Mouse (Mus musculus): Measurements from ENCODE around the gene Kank2. TPM values are rescaled to one million over a fixed set of nuclear protein-coding genes. Genes with fewer than 3 reads are reported as not detected.

Gene Kank2
- polyA plus RNA-seq, 1 experiment from 2014 or later: 9.5 TPM

- H3K4me3 ChIP-seq (ENCODE audit: low read depth, low read length): no peak overlapping the region
- WGBS: 90% methylated on average over 11 of the region's 11 CpGs
Observed at GRCm38 (mm10) chr9:21741514-21741913, 57.0 kb downstream of the Kank2 start.

GRCm38 (mm10) chr9:21740427-21740826 lies 58.1 kb downstream of the Kank2 start:
- Histone ChIP-seq H3K36me3 (ENCODE audit: control insufficient read depth, insufficient read depth, low read length) (peaks cover 94% of the 10 kb centered on the region), H3K9ac (ENCODE audit: low read length) (no peak overlapping the region), H3K4me1 (replicated peaks; ENCODE audit: control insufficient read depth, insufficient read depth, low read length) (no peaks in the 10 kb centered on the region), H3K27ac (ENCODE audit: low read depth) (no peak overlapping the region), H3K9me3 (ENCODE audit: control insufficient read depth, low read length) (no peaks in the 10 kb centered on the region), H3K4me2 (ENCODE audit: low read length) (no peak overlapping the region), H3K27me3 (replicated peaks; ENCODE audit: control insufficient read depth, insufficient read depth, low read length) (no peaks in the 10 kb centered on the region), H3K4me3 (ENCODE audit: low read depth, low read length) (no peak overlapping the region)
- DNase-seq (ENCODE audit: low spot score) (no peak), ATAC-seq (replicated peaks; ENCODE audit: low FRiP score, low TSS enrichment, low read depth) (no peak)
- 96% methylated on average over 14 of the region's 14 CpGs for WGBS

More at GRCm38 (mm10) chr9:21741514-21741913, 57.0 kb downstream of the Kank2 start:
- H3K4me1 ChIP-seq (replicated peaks; ENCODE audit: control insufficient read depth, insufficient read depth, low read length): no peaks in the 10 kb centered on the region
- DNase-seq (ENCODE audit: low spot score) (no peak), ATAC-seq (replicated peaks; ENCODE audit: low FRiP score, low TSS enrichment, low read depth) (no peak)
- no peaks in the 10 kb centered on the region for H3K9me3 ChIP-seq (ENCODE audit: control insufficient read depth, low read length)
- no peaks in the 10 kb centered on the region for H3K27me3 ChIP-seq (replicated peaks; ENCODE audit: control insufficient read depth, insufficient read depth, low read length)
- no peak overlapping the region for H3K4me2 ChIP-seq (ENCODE audit: low read length)
- no peak overlapping the region for H3K9ac ChIP-seq (ENCODE audit: low read length)
- no peak overlapping the region for H3K27ac ChIP-seq (ENCODE audit: low read depth)
- peaks cover 95% of the 10 kb centered on the region for H3K36me3 ChIP-seq (ENCODE audit: control insufficient read depth, insufficient read depth, low read length)

- Histone ChIP-seq H3K9me3 (ENCODE audit: control insufficient read depth, low read length) (no peaks in the 10 kb centered on the region), H3K4me2 (ENCODE audit: low read length) (no peak overlapping the region), H3K27ac (ENCODE audit: low read depth) (no peak overlapping the region), H3K9ac (ENCODE audit: low read length) (no peak overlapping the region), H3K36me3 (ENCODE audit: control insufficient read depth, insufficient read depth, low read length) (peaks cover 94% of the 10 kb centered on the region), H3K4me3 (ENCODE audit: low read depth, low read length) (no peak overlapping the region), H3K27me3 (replicated peaks; ENCODE audit: control insufficient read depth, insufficient read depth, low read length) (no peaks in the 10 kb centered on the region), H3K4me1 (replicated peaks; ENCODE audit: control insufficient read depth, insufficient read depth, low read length) (no peaks in the 10 kb centered on the region)
- no peak for DNase-seq (ENCODE audit: low spot score)
- no peak for ATAC-seq (replicated peaks; ENCODE audit: low FRiP score, low TSS enrichment, low read depth)
- 93% methylated on average over 7 of the region's 7 CpGs for WGBS
Observed at GRCm38 (mm10) chr9:21738776-21739175, 59.8 kb downstream of the Kank2 start.

- DNase-seq (ENCODE audit: low spot score): no peak
- Histone ChIP-seq H3K9me3 (ENCODE audit: control insufficient read depth, low read length) (no peaks in the 10 kb centered on the region), H3K4me3 (ENCODE audit: low read depth, low read length) (no peak overlapping the region), H3K27me3 (replicated peaks; ENCODE audit: control insufficient read depth, insufficient read depth, low read length) (no peaks in the 10 kb centered on the region), H3K36me3 (ENCODE audit: control insufficient read depth, insufficient read depth, low read length) (peaks cover 98% of the 10 kb centered on the region), H3K27ac (ENCODE audit: low read depth) (no peak overlapping the region), H3K9ac (ENCODE audit: low read length) (no peak overlapping the region), H3K4me2 (ENCODE audit: low read length) (no peak overlapping the region), H3K4me1 (replicated peaks; ENCODE audit: control insufficient read depth, insufficient read depth, low read length) (no peaks in the 10 kb centered on the region)
- ATAC-seq (replicated peaks; ENCODE audit: low FRiP score, low TSS enrichment, low read depth): no peak
- WGBS: 89% methylated on average over 10 of the region's 10 CpGs
Observed at GRCm38 (mm10) chr9:21737188-21737587, 61.4 kb downstream of the Kank2 start.

GRCm38 (mm10) chr9:21736580-21736979 lies 62.0 kb downstream of the Kank2 start:
- Histone ChIP-seq H3K27ac (ENCODE audit: low read depth) (no peak overlapping the region), H3K9ac (ENCODE audit: low read length) (no peak overlapping the region)
- ATAC-seq (replicated peaks; ENCODE audit: low FRiP score, low TSS enrichment, low read depth): no peak

GRCm38 (mm10) chr9:21735126-21735525 lies 63.4 kb downstream of the Kank2 start:
- peaks cover 96% of the 10 kb centered on the region for H3K36me3 ChIP-seq (ENCODE audit: control insufficient read depth, insufficient read depth, low read length)
- no peak for DNase-seq (ENCODE audit: low spot score)
- no peak overlapping the region for H3K4me3 ChIP-seq (ENCODE audit: low read depth, low read length)
- ATAC-seq (replicated peaks; ENCODE audit: low FRiP score, low TSS enrichment, low read depth): no peak
- no peak overlapping the region for H3K9ac ChIP-seq (ENCODE audit: low read length)
- WGBS: 88% methylated on average over 14 of the region's 14 CpGs
- no peaks in the 10 kb centered on the region for H3K27me3 ChIP-seq (replicated peaks; ENCODE audit: control insufficient read depth, insufficient read depth, low read length)
- no peaks in the 10 kb centered on the region for H3K9me3 ChIP-seq (ENCODE audit: control insufficient read depth, low read length)
- H3K27ac ChIP-seq (ENCODE audit: low read depth): no peak overlapping the region
- no peaks in the 10 kb centered on the region for H3K4me1 ChIP-seq (replicated peaks; ENCODE audit: control insufficient read depth, insufficient read depth, low read length)
- no peak overlapping the region for H3K4me2 ChIP-seq (ENCODE audit: low read length)

More at GRCm38 (mm10) chr9:21736580-21736979, 62.0 kb downstream of the Kank2 start:
- H3K4me2 ChIP-seq (ENCODE audit: low read length): no peak overlapping the region
- WGBS: 32% methylated on average over 3 of the region's 3 CpGs
- H3K4me1 ChIP-seq (replicated peaks; ENCODE audit: control insufficient read depth, insufficient read depth, low read length): no peaks in the 10 kb centered on the region
- no peaks in the 10 kb centered on the region for H3K27me3 ChIP-seq (replicated peaks; ENCODE audit: control insufficient read depth, insufficient read depth, low read length)
- no peak overlapping the region for H3K4me3 ChIP-seq (ENCODE audit: low read depth, low read length)
- H3K9me3 ChIP-seq (ENCODE audit: control insufficient read depth, low read length): no peaks in the 10 kb centered on the region
- no peak for DNase-seq (ENCODE audit: low spot score)
- H3K36me3 ChIP-seq (ENCODE audit: control insufficient read depth, insufficient read depth, low read length): peaks cover 98% of the 10 kb centered on the region

GRCm38 (mm10) chr9:21733989-21734388 lies 64.6 kb downstream of the Kank2 start:
- Histone ChIP-seq H3K4me2 (ENCODE audit: low read length) (no peak overlapping the region), H3K27ac (ENCODE audit: low read depth) (no peak overlapping the region)
- peak; percentile 47; the same call in 1 of the 2 replicates for ATAC-seq (replicated peaks; ENCODE audit: low FRiP score, low TSS enrichment, low read depth)

GRCm38 (mm10) chr9:21733446-21733845 lies 65.1 kb downstream of the Kank2 start:
- H3K4me3 ChIP-seq (ENCODE audit: low read depth, low read length): no peak overlapping the region
- no peak for DNase-seq (ENCODE audit: low spot score)
- no peak overlapping the region for H3K9ac ChIP-seq (ENCODE audit: low read length)
- 0 out of 2 replicates have a peak, but pooled peaks cover 4% of the 10 kb centered on the region for H3K4me1 ChIP-seq (replicated peaks; ENCODE audit: control insufficient read depth, insufficient read depth, low read length)
- peaks cover 84% of the 10 kb centered on the region for H3K36me3 ChIP-seq (ENCODE audit: control insufficient read depth, insufficient read depth, low read length)
- 93% methylated on average over 17 of the region's 17 CpGs for whole genome bisulfite sequencing
- H3K4me2 ChIP-seq (ENCODE audit: low read length): no peak overlapping the region
- H3K27ac ChIP-seq (ENCODE audit: low read depth): no peak overlapping the region
- ATAC-seq (replicated peaks; ENCODE audit: low FRiP score, low TSS enrichment, low read depth): 0 out of 2 replicates have a peak, but pooled peaks have one; percentile 7
- H3K9me3 ChIP-seq (ENCODE audit: control insufficient read depth, low read length): no peaks in the 10 kb centered on the region
- H3K27me3 ChIP-seq (replicated peaks; ENCODE audit: control insufficient read depth, insufficient read depth, low read length): no peaks in the 10 kb centered on the region

More at GRCm38 (mm10) chr9:21733989-21734388, 64.6 kb downstream of the Kank2 start:
- no peaks in the 10 kb centered on the region for H3K27me3 ChIP-seq (replicated peaks; ENCODE audit: control insufficient read depth, insufficient read depth, low read length)
- no peak overlapping the region for H3K4me3 ChIP-seq (ENCODE audit: low read depth, low read length)
- 82% methylated on average over 7 of the region's 7 CpGs for WGBS
- no peaks in the 10 kb centered on the region for H3K9me3 ChIP-seq (ENCODE audit: control insufficient read depth, low read length)
- no peak for DNase-seq (ENCODE audit: low spot score)
- peaks cover 89% of the 10 kb centered on the region for H3K36me3 ChIP-seq (ENCODE audit: control insufficient read depth, insufficient read depth, low read length)
- H3K9ac ChIP-seq (ENCODE audit: low read length): no peak overlapping the region
- H3K4me1 ChIP-seq (replicated peaks; ENCODE audit: control insufficient read depth, insufficient read depth, low read length): 0 out of 2 replicates have a peak, but pooled peaks cover 4% of the 10 kb centered on the region

- 93% methylated on average over 9 of the region's 9 CpGs for WGBS
- H3K9me3 ChIP-seq (ENCODE audit: control insufficient read depth, low read length): no peaks in the 10 kb centered on the region
- ATAC-seq (replicated peaks; ENCODE audit: low FRiP score, low TSS enrichment, low read depth) (no peak), DNase-seq (ENCODE audit: low spot score) (no peak)
- H3K4me1 ChIP-seq (replicated peaks; ENCODE audit: control insufficient read depth, insufficient read depth, low read length): 0 out of 2 replicates have a peak, but pooled peaks cover 4% of the 10 kb centered on the region
- no peak overlapping the region for H3K27ac ChIP-seq (ENCODE audit: low read depth)
- no peak overlapping the region for H3K4me3 ChIP-seq (ENCODE audit: low read depth, low read length)
- no peak overlapping the region for H3K9ac ChIP-seq (ENCODE audit: low read length)
- H3K27me3 ChIP-seq (replicated peaks; ENCODE audit: control insufficient read depth, insufficient read depth, low read length): no peaks in the 10 kb centered on the region
- H3K4me2 ChIP-seq (ENCODE audit: low read length): no peak overlapping the region
- H3K36me3 ChIP-seq (ENCODE audit: control insufficient read depth, insufficient read depth, low read length): peaks cover 82% of the 10 kb centered on the region
Observed at GRCm38 (mm10) chr9:21732288-21732687, 66.3 kb downstream of the Kank2 start.

All from intestine, embryonic 14.5 days (tissue).